Comparison of ENCODE assay signal across 21 mouse cellular contexts in genomic region chr11:70489684-70490083, GRCm38 (mm10). TPM values are rescaled to one million over a fixed set of nuclear protein-coding genes. Genes with fewer than 3 reads are reported as not detected.
A peak's percentile ranks its signal among the peaks of the same experiment; 100 is the strongest.
DNase-seq lines count a peak whose midpoint lies in the region; ATAC-seq and TF ChIP-seq lines count a peak whose summit lies in the region.
"Had no signal": no experiment of that assay in that cellular context is flagged by ENCODE, and none has a peak within 500 bp of the region (broad histone marks: within the 10 kb centered on the region; RNA-seq: fewer than 3 reads in every experiment).

No protein-coding gene starts in this region.

- no peak overlapping the region for H3K4me3 ChIP-seq in layer of hippocampus, adult 2 months
- H3K4me3 ChIP-seq in spleen, adult 2 months (ENCODE audit: extremely low read depth, insufficient read depth, insufficient read length), result no peak overlapping the region
- H3K4me3 ChIP-seq in cortical plate, adult 2 months (ENCODE audit: insufficient read depth, low read length), result no peak overlapping the region
- no peak overlapping the region for H3K4me3 ChIP-seq in small intestine, adult 2 months (ENCODE audit: low read depth, low read length)
- H3K4me3 ChIP-seq: embryonic facial prominence, embryonic 13.5 days; forebrain, embryonic 15.5 days; intestine, embryonic 15.5 days; megakaryocyte, embryonic 14.5 days had no signal

- peak overlapping the region; percentile 32; the same call in 1 of the 2 replicates for H3K27ac ChIP-seq in layer of hippocampus, adult 2 months
- H3K27ac ChIP-seq in spleen, adult 2 months (ENCODE audit: insufficient read depth, low read length), result peak overlapping the region; percentile 68; the same call in 1 of the 2 replicates
- H3K27ac ChIP-seq in cortical plate, adult 2 months (ENCODE audit: insufficient read depth, low read length), result peak overlapping the region; percentile 21; the same call in 1 of the 2 replicates
- peak overlapping the region; percentile 74 for H3K27ac ChIP-seq in small intestine, adult 2 months (ENCODE audit: insufficient read depth, low read depth, low read length)
- H3K27ac ChIP-seq: embryonic facial prominence, embryonic 13.5 days; forebrain, embryonic 15.5 days; intestine, embryonic 15.5 days had no signal

- no peak for TF ChIP-seq CTCF in layer of hippocampus, adult 2 months (conservative IDR thresholded peaks at IDR 0.05)
- no peak for TF ChIP-seq CTCF in spleen, adult 2 months (IDR thresholded peaks at IDR 0.05; ENCODE audit: extremely low read depth, insufficient read depth, insufficient read length, insufficient replicate concordance)
- no peak for TF ChIP-seq CTCF in cortical plate, adult 2 months (IDR thresholded peaks at IDR 0.05; ENCODE audit: extremely low read depth, insufficient read depth, low read length)
- TF ChIP-seq CTCF in small intestine, adult 2 months (IDR thresholded peaks at IDR 0.05; ENCODE audit: extremely low read depth, insufficient read length, insufficient replicate concordance, low read depth, low read length), result no peak

- H3K36me3 ChIP-seq in spleen, adult 2 months (ENCODE audit: control insufficient read depth, insufficient read depth, low read length), result no peaks in the 10 kb centered on the region
- no peaks in the 10 kb centered on the region for H3K36me3 ChIP-seq in small intestine, adult 2 months (ENCODE audit: control insufficient read depth, insufficient read depth, low read length)
- H3K36me3 ChIP-seq: embryonic facial prominence, embryonic 13.5 days; forebrain, embryonic 15.5 days; intestine, embryonic 15.5 days had no signal

- H3K27me3 ChIP-seq in spleen, adult 2 months (ENCODE audit: control insufficient read depth, insufficient read depth, low read length), result no peaks in the 10 kb centered on the region
- no peaks in the 10 kb centered on the region for H3K27me3 ChIP-seq in small intestine, adult 2 months (ENCODE audit: control insufficient read depth, insufficient read depth, low read length)
- H3K27me3 ChIP-seq: embryonic facial prominence, embryonic 13.5 days; forebrain, embryonic 15.5 days; intestine, embryonic 15.5 days had no signal

- no peak for DNase-seq in layer of hippocampus, adult 2 months (ENCODE audit: low spot score in 2 of 2)
- DNase-seq in layer of hippocampus, postnatal 25 days (ENCODE audit: extremely low spot score in 1 of 2, low spot score in 1 of 2), result no peak
- no peak for DNase-seq in spleen, adult 2 months (ENCODE audit: low read depth in 1 of 2, low spot score in 2 of 2)
- no peak for DNase-seq in spleen, postnatal 4 days (ENCODE audit: low spot score in 2 of 2)
- no peak for DNase-seq in adrenal gland, postnatal 14 days
- DNase-seq: cerebellum, adult 9-11 months; gastrocnemius, postnatal 10 days; kidney, postnatal 10 days; liver; thymus, postnatal 25 days had no signal

- H3K4me1 ChIP-seq in spleen, adult 2 months (ENCODE audit: control insufficient read depth, insufficient read depth, insufficient read length), result no peaks in the 10 kb centered on the region
- H3K4me1 ChIP-seq in cortical plate, adult 2 months (ENCODE audit: control insufficient read depth, insufficient read depth, low read length), result no peaks in the 10 kb centered on the region
- peaks cover 7% of the 10 kb centered on the region; the same call in 1 of the 2 replicates for H3K4me1 ChIP-seq in small intestine, adult 2 months (ENCODE audit: control insufficient read depth, insufficient read depth, insufficient read length, low read length)
- H3K4me1 ChIP-seq: embryonic facial prominence, embryonic 13.5 days; forebrain, embryonic 15.5 days; intestine, embryonic 15.5 days had no signal

- no peak for ATAC-seq in megakaryocyte-erythroid progenitor cell, adult 5-6 weeks (replicated peaks; ENCODE audit: low FRiP score, low TSS enrichment, poor library complexity, severe bottlenecking)
- ATAC-seq: activated CD4-positive, CD25-positive, alpha-beta regulatory T cell, adult 4 months; forebrain, embryonic 15.5 days; intestine, embryonic 15.5 days had no signal

- 11% methylated on average over 6 of the region's 6 CpGs for WGBS in spleen, adult 2 months
- 72% methylated on average over 6 of the region's 6 CpGs for whole genome bisulfite sequencing in small intestine, adult 2 months

- no peak for TF ChIP-seq POLR2A in spleen, adult 2 months (IDR thresholded peaks at IDR 0.05; ENCODE audit: low read depth, low read length)
- no peak for TF ChIP-seq POLR2A in cortical plate, adult 2 months (IDR thresholded peaks at IDR 0.05; ENCODE audit: extremely low read depth, insufficient read depth, low read length)
- TF ChIP-seq POLR2A in small intestine, adult 2 months (IDR thresholded peaks at IDR 0.05; ENCODE audit: low read depth, low read length), result no peak

RNA-seq across cellular contexts. Expression of gene Tm4sf5, which starts 15.4 kb away (rescaled TPM):
- not detected for total RNA-seq in layer of hippocampus, adult 2 months (2021)
- under 1 TPM; 0.47 to 0.61 TPM for total RNA-seq in layer of hippocampus, postnatal 25 days (2021)
- polyA plus RNA-seq in spleen, adult 2 months (2012; rRNA removed), result 0.77 and 1.3 TPM in 2 replicates
- 0.44 and 0.95 TPM in 2 replicates for polyA plus RNA-seq in cortical plate, adult 2 months (2012; rRNA removed)
- polyA plus RNA-seq in small intestine, adult 2 months (2012; rRNA removed), result 331 and 587 TPM in 2 replicates
- total RNA-seq in adrenal gland, postnatal 14 days (2021), result not detected in 2 replicates
- not detected in 2 replicates for total RNA-seq in megakaryocyte-erythroid progenitor cell, adult 5-6 weeks (2014; fragmentation: Nextera tagmentation)
- total RNA-seq in megakaryocyte-erythroid progenitor cell, adult 5-6 weeks (2017), result not detected in 2 replicates
- total RNA-seq: gastrocnemius, postnatal 10 days; neutrophil, adult 5-6 weeks had no signal
- polyA plus RNA-seq: hindbrain, embryonic 11.5 days had no signal

RNA-seq across cellular contexts. Expression of gene Vmo1, which starts 24.7 kb away (rescaled TPM):
- not detected for total RNA-seq in layer of hippocampus, adult 2 months (2021)
- not detected for total RNA-seq in layer of hippocampus, postnatal 25 days (2021)
- polyA plus RNA-seq in spleen, adult 2 months (2012; rRNA removed), result 0.25 and 0.32 TPM in 2 replicates
- 0.23 and 0.34 TPM in 2 replicates for polyA plus RNA-seq in cortical plate, adult 2 months (2012; rRNA removed)
- not detected in 2 replicates for polyA plus RNA-seq in small intestine, adult 2 months (2012; rRNA removed)
- total RNA-seq in adrenal gland, postnatal 14 days (2021), result not detected in 2 replicates
- total RNA-seq in megakaryocyte-erythroid progenitor cell, adult 5-6 weeks (2014; fragmentation: Nextera tagmentation), result not detected in 2 replicates
- not detected in 2 replicates for total RNA-seq in megakaryocyte-erythroid progenitor cell, adult 5-6 weeks (2017)
- total RNA-seq: gastrocnemius, postnatal 10 days; neutrophil, adult 5-6 weeks had no signal
- polyA plus RNA-seq: activated CD4-positive, CD25-positive, alpha-beta regulatory T cell, adult 4 months; embryonic facial prominence, embryonic 13.5 days had no signal

RNA-seq across cellular contexts. Expression of gene Gltpd2, which starts 29.3 kb away (rescaled TPM):
- total RNA-seq in layer of hippocampus, adult 2 months (2021), result not detected
- not detected for total RNA-seq in layer of hippocampus, postnatal 25 days (2021)
- 0.18 TPM in 1 of 2 replicates, not detected in the other for polyA plus RNA-seq in spleen, adult 2 months (2012; rRNA removed)
- not detected in 2 replicates for polyA plus RNA-seq in cortical plate, adult 2 months (2012; rRNA removed)
- polyA plus RNA-seq in small intestine, adult 2 months (2012; rRNA removed), result 4.3 and 8.4 TPM in 2 replicates
- 0.45 and 7.9 TPM in 2 replicates for total RNA-seq in adrenal gland, postnatal 14 days (2021)
- not detected in 2 replicates for total RNA-seq in megakaryocyte-erythroid progenitor cell, adult 5-6 weeks (2014; fragmentation: Nextera tagmentation)
- total RNA-seq in megakaryocyte-erythroid progenitor cell, adult 5-6 weeks (2017), result not detected in 2 replicates
- total RNA-seq: gastrocnemius, postnatal 10 days; neutrophil, adult 5-6 weeks had no signal
- polyA plus RNA-seq: activated CD4-positive, CD25-positive, alpha-beta regulatory T cell, adult 4 months; brain, embryonic 14.5 days; embryonic facial prominence, embryonic 13.5 days had no signal

RNA-seq across cellular contexts. Expression of gene Cxcl16, which starts 29.9 kb away (rescaled TPM):
- total RNA-seq in layer of hippocampus, adult 2 months (2021), result 1 to 10 TPM in 1 of 2 experiments, under 1 TPM in 1; 0.96 to 1.1 TPM
- 1 to 10 TPM in 1 of 2 experiments, under 1 TPM in 1; 0.62 to 1.1 TPM for total RNA-seq in layer of hippocampus, postnatal 25 days (2021)
- polyA plus RNA-seq in spleen, adult 2 months (2012; rRNA removed), result 28.8 TPM in 2 replicates
- polyA plus RNA-seq in cortical plate, adult 2 months (2012; rRNA removed), result 1.7 and 2.4 TPM in 2 replicates
- polyA plus RNA-seq in small intestine, adult 2 months (2012; rRNA removed), result 28.1 and 48.0 TPM in 2 replicates
- total RNA-seq in adrenal gland, postnatal 14 days (2021), result 4.0 and 6.0 TPM in 2 replicates
- 0.99 TPM in 1 of 2 replicates, not detected in the other for total RNA-seq in megakaryocyte-erythroid progenitor cell, adult 5-6 weeks (2014; fragmentation: Nextera tagmentation)
- total RNA-seq in megakaryocyte-erythroid progenitor cell, adult 5-6 weeks (2017), result 0.08 TPM in 1 of 2 replicates, not detected in the other
- total RNA-seq: neutrophil, adult 5-6 weeks had no signal

RNA-seq across cellular contexts. Expression of gene Zmynd15, which starts 30.5 kb away (rescaled TPM):
- total RNA-seq in layer of hippocampus, adult 2 months (2021), result under 1 TPM; 0.12 to 0.72 TPM
- under 1 TPM; 0.37 to 0.42 TPM for total RNA-seq in layer of hippocampus, postnatal 25 days (2021)
- 10.5 and 10.6 TPM in 2 replicates for polyA plus RNA-seq in spleen, adult 2 months (2012; rRNA removed)
- polyA plus RNA-seq in cortical plate, adult 2 months (2012; rRNA removed), result 0.44 and 0.47 TPM in 2 replicates
- 2.5 and 7.1 TPM in 2 replicates for polyA plus RNA-seq in small intestine, adult 2 months (2012; rRNA removed)
- total RNA-seq in adrenal gland, postnatal 14 days (2021), result 1.3 and 1.5 TPM in 2 replicates
- 0.30 and 0.94 TPM in 2 replicates for total RNA-seq in megakaryocyte-erythroid progenitor cell, adult 5-6 weeks (2014; fragmentation: Nextera tagmentation)
- total RNA-seq in megakaryocyte-erythroid progenitor cell, adult 5-6 weeks (2017), result not detected in 2 replicates
- polyA plus RNA-seq: activated CD4-positive, CD25-positive, alpha-beta regulatory T cell, adult 4 months had no signal

Comparison
In these comparisons a context has a peak if more than half of its experiments do, and no peak if none do; other contexts are left out.
1. H3K27ac ChIP-seq: peak in every context shown above with its lines; median percentile 74 in small intestine, adult 2 months; 68 in spleen, adult 2 months; 32 in layer of hippocampus, adult 2 months; 21 in cortical plate, adult 2 months.